Mouse (Mus musculus): ENCODE data around the gene Myl9. TPM values are rescaled to one million over a fixed set of nuclear protein-coding genes. Genes with fewer than 3 reads are reported as not detected.
A peak's percentile ranks its signal among the peaks of the same experiment; 100 is the strongest.

The Myl9 gene
- total and polyA plus RNA-seq, 2 experiments from 2014 or later = 1,431 to 1,885 TPM

- DNase-seq (ENCODE audit: low spot score) = no peak
- peak overlapping the region; percentile 84 for H3K9ac ChIP-seq (replicated peaks; ENCODE audit: low read depth, low read length)
These were observed 1.0 kb upstream of the Myl9 start for GRCm38 (mm10) chr2:156774035-156774737.

GRCm38 (mm10) chr2:156775455-156776435 lies 525 bp downstream of the Myl9 start:
- DNase-seq (ENCODE audit: low spot score) (no peak), ATAC-seq (ENCODE audit: insufficient read depth, low read depth) (0 out of 2 replicates have a peak, but pooled peaks have one; percentile 0)
- 24% methylated on average over 17 of the region's 17 CpGs for WGBS
- TF ChIP-seq CTCF (IDR thresholded peaks at IDR 0.05; ENCODE audit: low read depth) = no peak
- TF ChIP-seq EP300 (IDR thresholded peaks at IDR 0.05; ENCODE audit: low read depth) = no peak
- H3K9ac ChIP-seq (replicated peaks; ENCODE audit: low read depth, low read length) = peak overlapping the region; percentile 84
- peaks cover 38% of the 10 kb centered on the region for H3K4me1 ChIP-seq (ENCODE audit: control insufficient read depth, insufficient read depth)
- H3K4me3 ChIP-seq (ENCODE audit: low read depth, low read length) = peak overlapping the region; percentile 55
- H3K4me2 ChIP-seq (ENCODE audit: low read depth, low read length) = peak overlapping the region; percentile 74
- H3K36me3 ChIP-seq (replicated peaks; ENCODE audit: control insufficient read depth, insufficient read depth, low read length) = peaks cover 12% of the 10 kb centered on the region
- no peaks in the 10 kb centered on the region for H3K9me3 ChIP-seq (replicated peaks; ENCODE audit: control insufficient read depth, low read length)
- H3K27ac ChIP-seq (ENCODE audit: low read depth) = peak overlapping the region; percentile 95
- H3K27me3 ChIP-seq (ENCODE audit: control insufficient read depth, insufficient read depth, low read length) = no peaks in the 10 kb centered on the region

More at GRCm38 (mm10) chr2:156774035-156774737, 1.0 kb upstream of the Myl9 start:
- TF ChIP-seq CTCF (IDR thresholded peaks at IDR 0.05; ENCODE audit: low read depth) (no peak), EP300 (IDR thresholded peaks at IDR 0.05; ENCODE audit: low read depth) (no peak)
- H3K4me2 ChIP-seq (ENCODE audit: low read depth, low read length) = peak overlapping the region; percentile 74
- no peaks in the 10 kb centered on the region for H3K9me3 ChIP-seq (replicated peaks; ENCODE audit: control insufficient read depth, low read length)
- peaks cover 34% of the 10 kb centered on the region for H3K4me1 ChIP-seq (ENCODE audit: control insufficient read depth, insufficient read depth)
- no peak for ATAC-seq (ENCODE audit: insufficient read depth, low read depth)
- peaks cover 7% of the 10 kb centered on the region for H3K36me3 ChIP-seq (replicated peaks; ENCODE audit: control insufficient read depth, insufficient read depth, low read length)
- no peaks in the 10 kb centered on the region for H3K27me3 ChIP-seq (ENCODE audit: control insufficient read depth, insufficient read depth, low read length)
- WGBS = 72% methylated on average over 13 of the region's 13 CpGs
- peak overlapping the region; percentile 95 for H3K27ac ChIP-seq (ENCODE audit: low read depth)
- peak overlapping the region; percentile 55 for H3K4me3 ChIP-seq (ENCODE audit: low read depth, low read length)

- no peak for DNase-seq (ENCODE audit: low spot score)
- Histone ChIP-seq H3K9me3 (replicated peaks; ENCODE audit: control insufficient read depth, low read length) (no peaks in the 10 kb centered on the region), H3K4me3 (ENCODE audit: low read depth, low read length) (peak overlapping the region; percentile 32), H3K27me3 (ENCODE audit: control insufficient read depth, insufficient read depth, low read length) (no peaks in the 10 kb centered on the region), H3K4me1 (ENCODE audit: control insufficient read depth, insufficient read depth) (peaks cover 38% of the 10 kb centered on the region), H3K27ac (ENCODE audit: low read depth) (peak overlapping the region; percentile 55; the same call in 1 of the 2 replicates), H3K9ac (replicated peaks; ENCODE audit: low read depth, low read length) (peak overlapping the region; percentile 25), H3K36me3 (replicated peaks; ENCODE audit: control insufficient read depth, insufficient read depth, low read length) (peaks cover 16% of the 10 kb centered on the region), H3K4me2 (ENCODE audit: low read depth, low read length) (peak overlapping the region; percentile 60)
- ATAC-seq (ENCODE audit: insufficient read depth, low read depth) = no peak
- TF ChIP-seq CTCF (IDR thresholded peaks at IDR 0.05; ENCODE audit: low read depth) (no peak), EP300 (IDR thresholded peaks at IDR 0.05; ENCODE audit: low read depth) (no peak)
- 39% methylated on average over 2 of the region's 2 CpGs for WGBS
These were observed 1.7 kb downstream of the Myl9 start for GRCm38 (mm10) chr2:156776907-156777306.

GRCm38 (mm10) chr2:156777326-156778004 lies 2.2 kb downstream of the Myl9 start:
- TF ChIP-seq CTCF (IDR thresholded peaks at IDR 0.05; ENCODE audit: low read depth) (no peak; the same call in 1 of the 2 replicates), EP300 (IDR thresholded peaks at IDR 0.05; ENCODE audit: low read depth) (no peak)
- Histone ChIP-seq H3K9ac (replicated peaks; ENCODE audit: low read depth, low read length) (peak overlapping the region; percentile 25), H3K9me3 (replicated peaks; ENCODE audit: control insufficient read depth, low read length) (no peaks in the 10 kb centered on the region), H3K4me2 (ENCODE audit: low read depth, low read length) (peak overlapping the region; percentile 60), H3K4me1 (ENCODE audit: control insufficient read depth, insufficient read depth) (peaks cover 38% of the 10 kb centered on the region), H3K27me3 (ENCODE audit: control insufficient read depth, insufficient read depth, low read length) (no peaks in the 10 kb centered on the region), H3K36me3 (replicated peaks; ENCODE audit: control insufficient read depth, insufficient read depth, low read length) (peaks cover 16% of the 10 kb centered on the region), H3K27ac (ENCODE audit: low read depth) (peak overlapping the region; percentile 55), H3K4me3 (ENCODE audit: low read depth, low read length) (peak overlapping the region; percentile 32)
- DNase-seq (ENCODE audit: low spot score) (peak; percentile 35), ATAC-seq (ENCODE audit: insufficient read depth, low read depth) (no peak)
- WGBS = 32% methylated on average over 7 of the region's 7 CpGs

GRCm38 (mm10) chr2:156778571-156778970 lies 3.4 kb downstream of the Myl9 start:
- TF ChIP-seq CTCF (IDR thresholded peaks at IDR 0.05; ENCODE audit: low read depth) = no peak
- no peak for TF ChIP-seq EP300 (IDR thresholded peaks at IDR 0.05; ENCODE audit: low read depth)
- DNase-seq (ENCODE audit: low spot score) (no peak), ATAC-seq (ENCODE audit: insufficient read depth, low read depth) (no peak)
- H3K4me2 ChIP-seq (ENCODE audit: low read depth, low read length) = peak overlapping the region; percentile 60
- H3K9me3 ChIP-seq (replicated peaks; ENCODE audit: control insufficient read depth, low read length) = no peaks in the 10 kb centered on the region
- peaks cover 16% of the 10 kb centered on the region for H3K36me3 ChIP-seq (replicated peaks; ENCODE audit: control insufficient read depth, insufficient read depth, low read length)
- 0 out of 2 replicates have a peak overlapping the region, but pooled peaks have one; percentile 6 for H3K9ac ChIP-seq (replicated peaks; ENCODE audit: low read depth, low read length)
- 0 out of 2 replicates have a peak overlapping the region, but pooled peaks have one; percentile 2 for H3K4me3 ChIP-seq (ENCODE audit: low read depth, low read length)
- peaks cover 43% of the 10 kb centered on the region for H3K4me1 ChIP-seq (ENCODE audit: control insufficient read depth, insufficient read depth)
- H3K27ac ChIP-seq (ENCODE audit: low read depth) = no peak overlapping the region
- H3K27me3 ChIP-seq (ENCODE audit: control insufficient read depth, insufficient read depth, low read length) = no peaks in the 10 kb centered on the region
- 72% methylated on average over 8 of the region's 8 CpGs for WGBS
